Mouse (Mus musculus): Measurements from ENCODE around the gene Dcaf6. TPM values are rescaled to one million over a fixed set of nuclear protein-coding genes. Genes with fewer than 3 reads are reported as not detected.

Dcaf6 gene
- polyA plus RNA-seq, 1 experiment from 2014 or later, result 15.6 TPM

- H3K9me3 ChIP-seq (replicated peaks), result no peaks in the 10 kb centered on the region
- peaks cover 36% of the 10 kb centered on the region for H3K4me1 ChIP-seq
- peak overlapping the region; percentile 80 for H3K4me3 ChIP-seq (replicated peaks)
- peak; percentile 89 for ATAC-seq (replicated peaks; ENCODE audit: low FRiP score)
- H3K9ac ChIP-seq, result peak overlapping the region; percentile 73
- 1% methylated on average over 61 of the region's 71 CpGs for WGBS
- H3K27ac ChIP-seq, result peak overlapping the region; percentile 91
- H3K27me3 ChIP-seq, result no peaks in the 10 kb centered on the region
- peak overlapping the region; percentile 80 for H3K4me2 ChIP-seq
- no peaks in the 10 kb centered on the region for H3K36me3 ChIP-seq
Observed at GRCm38 (mm10) chr1:165281351-165282221, 178.7 kb downstream of the Dcaf6 start.

- H3K4me3 ChIP-seq (replicated peaks), result peak overlapping the region; percentile 80
- 20% methylated on average over 10 of the region's 10 CpGs for WGBS
- no peak for ATAC-seq (replicated peaks; ENCODE audit: low FRiP score)
Observed at GRCm38 (mm10) chr1:165280741-165281140, 179.5 kb downstream of the Dcaf6 start.

More at GRCm38 (mm10) chr1:165280741-165281140, 179.5 kb downstream of the Dcaf6 start:
- Histone ChIP-seq H3K27me3 (no peaks in the 10 kb centered on the region), H3K9me3 (replicated peaks) (no peaks in the 10 kb centered on the region), H3K4me2 (peak overlapping the region; percentile 80), H3K4me1 (peaks cover 36% of the 10 kb centered on the region), H3K36me3 (no peaks in the 10 kb centered on the region), H3K9ac (peak overlapping the region; percentile 73; the same call in 1 of the 2 replicates), H3K27ac (peak overlapping the region; percentile 91; the same call in 1 of the 2 replicates)

Other genes starting within 250 kb of the Dcaf6 start
- 99.3 and 104 TPM in 2 replicates for gene Tiprl, start 223.5 kb downstream of the Dcaf6 start, polyA plus RNA-seq (2015; fragmentation: Nextera tagmentation; extraction: Ambion mirVana)
- 1.2 and 1.5 TPM in 2 replicates for gene Gpr161, start 164.7 kb downstream of the Dcaf6 start, polyA plus RNA-seq (2015; fragmentation: Nextera tagmentation; extraction: Ambion mirVana)
- gene Mpc2, start 162 bp upstream of the Dcaf6 start, polyA plus RNA-seq (2015; fragmentation: Nextera tagmentation; extraction: Ambion mirVana), result 258 and 309 TPM in 2 replicates
- 0.23 and 0.31 TPM in 2 replicates for gene Adcy10, start 24.7 kb upstream of the Dcaf6 start, polyA plus RNA-seq (2015; fragmentation: Nextera tagmentation; extraction: Ambion mirVana)
- 203 and 207 TPM in 2 replicates for gene Mpzl1, start 174.1 kb upstream of the Dcaf6 start, polyA plus RNA-seq (2015; fragmentation: Nextera tagmentation; extraction: Ambion mirVana)
- 56.2 and 57.8 TPM in 2 replicates for gene Rcsd1, start 249.3 kb upstream of the Dcaf6 start, polyA plus RNA-seq (2015; fragmentation: Nextera tagmentation; extraction: Ambion mirVana)

All from kidney, embryonic 15.5 days (tissue).